Mouse (Mus musculus) kidney, embryonic 14.5 days (tissue): ENCODE measurements around the gene Fcgrt. TPM values are rescaled to one million over a fixed set of nuclear protein-coding genes. Genes with fewer than 3 reads are reported as not detected.
A peak's percentile ranks its signal among the peaks of the same experiment; 100 is the strongest.
"Not testable (repeated sequence)": the region's sequence is repeated elsewhere in the genome, so short reads cannot be mapped to it uniquely, and the experiment has no call there.

ENCODE experiments used
- ATAC-seq: fragments of 200-750 bp; cut with Nextera tagmentation; 2 replicates; pipeline ENCODE4 v1.8.0; 2017; ENCODE audit warnings: moderate number of reproducible peaks, mild to moderate bottlenecking, moderate TSS enrichment, moderate library complexity; ENCODE audit not compliant: low FRiP score, low TSS enrichment
- H3K27ac ChIP-seq: fragments of 300-500 bp; sonication (generic); 2 replicates; pipeline ENCODE4 v1.5.1; 2014; ENCODE audit warnings: low read depth, mild to moderate bottlenecking, low read length, moderate library complexity, mixed read lengths
- H3K27me3 ChIP-seq: fragments of 300-500 bp; sonication (generic); 2 replicates; pipeline ENCODE4 v1.6.1; 2014; ENCODE audit warnings: mild to moderate bottlenecking, low read length; ENCODE audit not compliant: control insufficient read depth, insufficient read depth
- H3K36me3 ChIP-seq: fragments of 300-500 bp; sonication (generic); 2 replicates; pipeline ENCODE4 v1.6.1; 2014; ENCODE audit warnings: low read length, mixed read lengths; ENCODE audit not compliant: control insufficient read depth, insufficient read depth
- H3K4me1 ChIP-seq: fragments of 300-500 bp; sonication (generic); 2 replicates; pipeline ENCODE4 v1.6.1; 2014; ENCODE audit warnings: low read length, mixed read lengths; ENCODE audit not compliant: control insufficient read depth, insufficient read depth
- H3K4me2 ChIP-seq: fragments of 300-500 bp; sonication (generic); replicated peaks from 2 replicates; pipeline ENCODE4 v1.6.1; 2014; ENCODE audit warnings: low read depth, mild to moderate bottlenecking, low read length
- H3K4me3 ChIP-seq: fragments of 300-500 bp; sonication (generic); 2 replicates; pipeline ENCODE4 v1.5.1; 2014; ENCODE audit warnings: mild to moderate bottlenecking, low read length
- H3K9ac ChIP-seq: fragments of 300-500 bp; sonication (generic); 2 replicates; pipeline ENCODE4 v1.6.1; 2014; ENCODE audit warnings: low read depth, mild to moderate bottlenecking, low read length, moderate library complexity
- H3K9me3 ChIP-seq: fragments of 300-500 bp; sonication (generic); 2 replicates; pipeline ENCODE4 v1.6.1; 2016; ENCODE audit warnings: low read length; ENCODE audit not compliant: control insufficient read depth
- WGBS: fragments of 180-500 bp; shearing (Covaris S2); extraction: QIAGEN DNeasy Blood & Tissue Kit; methylation state at CpG from one replicate; pipeline ENCODE4 v1.1.7; 2014; 5-methylcytosine and 5-hydroxymethylcytosine counted together
- polyA plus RNA-seq: library from polyadenylated mRNA; unstranded; fragments of >200 nt; fragmentation: Nextera tagmentation; extraction: Ambion mirVana; gene quantifications from 2 replicates; pipeline ENCODE4 v1.2.1, GENCODE M21; 2014

The Fcgrt gene
- polyA plus RNA-seq, 1 experiment from 2014 or later = 67.4 TPM

- H3K4me3 ChIP-seq = no peak overlapping the region
- no peak overlapping the region for H3K9ac ChIP-seq
- H3K27ac ChIP-seq = no peak overlapping the region
- no peaks in the 10 kb centered on the region for H3K36me3 ChIP-seq
- no peaks in the 10 kb centered on the region for H3K27me3 ChIP-seq
- H3K4me2 ChIP-seq = no peak overlapping the region
- H3K9me3 ChIP-seq = no peaks in the 10 kb centered on the region
- WGBS = 69% methylated on average over 8 of the region's 8 CpGs
- peaks cover 17% of the 10 kb centered on the region for H3K4me1 ChIP-seq
- ATAC-seq = no peak
Observed at GRCm38 (mm10) chr7:45105491-45105890, 1.8 kb upstream of the Fcgrt start.

- ATAC-seq = no peak
- H3K9me3 ChIP-seq = no peaks in the 10 kb centered on the region
- WGBS = 76% methylated on average over 5 of the region's 5 CpGs
- no peak overlapping the region for H3K4me3 ChIP-seq
- no peak overlapping the region for H3K9ac ChIP-seq
- no peak overlapping the region for H3K27ac ChIP-seq
- H3K36me3 ChIP-seq = no peaks in the 10 kb centered on the region
- no peak overlapping the region for H3K4me2 ChIP-seq
- H3K27me3 ChIP-seq = no peaks in the 10 kb centered on the region
- peaks cover 17% of the 10 kb centered on the region for H3K4me1 ChIP-seq
Observed at GRCm38 (mm10) chr7:45104941-45105340, 1.3 kb upstream of the Fcgrt start.

GRCm38 (mm10) chr7:45102940-45103585 is 588 bp downstream of the Fcgrt start:
- Histone ChIP-seq H3K27ac (peak overlapping the region; percentile 93), H3K4me1 (peaks cover 17% of the 10 kb centered on the region), H3K27me3 (no peaks in the 10 kb centered on the region), H3K9me3 (no peaks in the 10 kb centered on the region), H3K4me2 (peak overlapping the region; percentile 44), H3K4me3 (peak overlapping the region; percentile 36), H3K9ac (peak overlapping the region; percentile 37), H3K36me3 (no peaks in the 10 kb centered on the region)
- ATAC-seq = peak; percentile 37; the same call in 1 of the 2 replicates
- WGBS = 26% methylated on average over 9 of the region's 9 CpGs

GRCm38 (mm10) chr7:45102441-45102840 is 1.2 kb downstream of the Fcgrt start:
- Histone ChIP-seq H3K27ac (peak overlapping the region; percentile 93; the same call in 1 of the 2 replicates), H3K9me3 (no peaks in the 10 kb centered on the region), H3K4me3 (peak overlapping the region; percentile 36; the same call in 1 of the 2 replicates), H3K36me3 (no peaks in the 10 kb centered on the region; the same call in 1 of the 2 replicates), H3K9ac (peak overlapping the region; percentile 42; the same call in 1 of the 2 replicates), H3K27me3 (no peaks in the 10 kb centered on the region), H3K4me1 (peaks cover 17% of the 10 kb centered on the region), H3K4me2 (peak overlapping the region; percentile 44)
- no peak for ATAC-seq
- WGBS = 70% methylated on average over 11 of the region's 11 CpGs

- Histone ChIP-seq H3K9ac (no peak overlapping the region), H3K4me3 (no peak overlapping the region), H3K4me1 (peaks cover 17% of the 10 kb centered on the region), H3K27ac (no peak overlapping the region), H3K27me3 (no peaks in the 10 kb centered on the region), H3K36me3 (peaks cover 8% of the 10 kb centered on the region; the same call in 1 of the 2 replicates), H3K9me3 (no peaks in the 10 kb centered on the region), H3K4me2 (no peak overlapping the region)
- no peak for ATAC-seq
- whole genome bisulfite sequencing = 63% methylated on average over 6 of the region's 6 CpGs
Observed at GRCm38 (mm10) chr7:45100046-45100445, 3.6 kb downstream of the Fcgrt start.

GRCm38 (mm10) chr7:45098541-45099240 is 5.0 kb downstream of the Fcgrt start:
- Histone ChIP-seq H3K36me3 (peaks cover 8% of the 10 kb centered on the region; the same call in 1 of the 2 replicates), H3K4me2 (no peak overlapping the region), H3K4me1 (peaks cover 22% of the 10 kb centered on the region), H3K4me3 (no peak overlapping the region), H3K27ac (no peak overlapping the region), H3K9ac (no peak overlapping the region), H3K27me3 (no peaks in the 10 kb centered on the region), H3K9me3 (no peaks in the 10 kb centered on the region)
- WGBS = 88% methylated on average over 8 of the region's 8 CpGs
- no peak for ATAC-seq

- Histone ChIP-seq H3K4me1 (peaks cover 23% of the 10 kb centered on the region), H3K36me3 (peaks cover 8% of the 10 kb centered on the region; the same call in 1 of the 2 replicates), H3K27ac (peak overlapping the region; percentile 42; the same call in 1 of the 2 replicates), H3K4me2 (no peak overlapping the region), H3K9ac (no peak overlapping the region), H3K27me3 (no peaks in the 10 kb centered on the region), H3K4me3 (no peak overlapping the region), H3K9me3 (no peaks in the 10 kb centered on the region)
- ATAC-seq = no peak
- WGBS = 52% methylated on average over 6 of the region's 6 CpGs
Observed at GRCm38 (mm10) chr7:45097479-45097878, 6.2 kb downstream of the Fcgrt start.

GRCm38 (mm10) chr7:45095965-45096364 is 7.7 kb downstream of the Fcgrt start:
- H3K27ac ChIP-seq, H3K27me3 ChIP-seq, H3K4me2 ChIP-seq, ATAC-seq, H3K9me3 ChIP-seq, H3K36me3 ChIP-seq, H3K4me3 ChIP-seq, H3K9ac ChIP-seq: not testable (repeated sequence)
- WGBS = 94% methylated on average over 14 of the region's 14 CpGs
- peaks cover 24% of the 10 kb centered on the region; the same call in 1 of the 2 replicates for H3K4me1 ChIP-seq

GRCm38 (mm10) chr7:45095367-45095766 is 8.3 kb downstream of the Fcgrt start:
- Histone ChIP-seq H3K36me3 (peaks cover 8% of the 10 kb centered on the region; the same call in 1 of the 2 replicates), H3K27me3 (no peaks in the 10 kb centered on the region), H3K9me3 (no peaks in the 10 kb centered on the region), H3K4me2 (no peak overlapping the region), H3K27ac (no peak overlapping the region), H3K9ac (no peak overlapping the region), H3K4me3 (no peak overlapping the region), H3K4me1 (peaks cover 27% of the 10 kb centered on the region; the same call in 1 of the 2 replicates)
- 80% methylated on average over 3 of the region's 6 CpGs for WGBS
- no peak for ATAC-seq
